Mouse (Mus musculus): ENCODE measurements at regions not wholly inside any gene's neighbourhood (a gene's known extent, or its start where the extent isn't known, plus 50 kb on each side); places are given as distances from the start of the nearest gene placed in this dataset.

DNA sequence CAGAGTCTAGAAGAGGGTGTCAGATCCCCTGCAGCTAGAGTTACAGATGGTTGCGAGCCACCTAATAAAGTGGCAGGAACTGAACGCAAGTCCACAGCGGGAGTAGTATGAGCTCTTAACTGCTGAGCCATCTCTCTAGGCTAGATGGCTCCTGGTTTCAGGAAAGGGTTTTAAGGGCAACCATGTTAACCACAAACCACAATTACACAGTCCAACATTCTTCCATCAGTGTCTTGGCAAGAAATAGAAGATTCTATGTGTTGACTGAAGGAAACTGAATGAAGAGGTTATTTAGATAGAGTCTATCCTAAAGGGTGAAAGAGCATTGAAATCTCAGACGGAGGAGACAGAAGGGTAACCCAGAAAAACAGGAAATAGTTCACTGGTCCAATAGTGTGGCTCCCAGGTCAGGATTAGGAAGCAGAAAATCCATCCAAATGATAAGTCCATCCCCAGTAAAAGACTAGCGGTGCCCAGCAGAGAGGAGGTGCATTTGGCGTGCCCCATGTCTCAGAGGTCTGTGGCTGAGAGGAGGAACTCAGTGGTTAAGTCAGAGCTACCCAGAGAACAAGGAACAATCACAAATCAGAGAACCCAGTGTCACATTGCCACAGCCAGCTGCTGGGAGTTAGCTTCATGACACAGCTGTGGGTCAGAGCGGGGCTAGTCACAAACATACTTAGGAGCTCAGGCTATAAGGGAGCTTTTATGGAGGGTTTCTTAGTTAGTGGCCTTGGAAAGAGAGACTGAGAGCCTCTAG is 147.3 kb downstream of the Gm12728 start:
- TF ChIP-seq CTCF (IDR thresholded peaks at IDR 0.05; ENCODE audit: low read depth, low read length) = no peak
- no peak for TF ChIP-seq POLR2A (IDR thresholded peaks at IDR 0.05; ENCODE audit: extremely low read depth, insufficient read depth, low read length)
